Mouse (Mus musculus): ENCODE results near the gene Col6a2. TPM values are rescaled to one million over a fixed set of nuclear protein-coding genes. Genes with fewer than 3 reads are reported as not detected.

Gene Col6a2
- under 1 TPM; 0.29 to 0.72 TPM for total RNA-seq (2023)

GRCm38 (mm10) chr10:76622928-76623680, at the start of gene Col6a2:
Gene Col6a2 (minus strand): TSS chr10:76623630.

GRCm38 (mm10) chr10:76575374-76575773, 48.1 kb downstream of the Col6a2 start, which contains the start of gene Ftcd:
Gene Ftcd (plus strand): TSS chr10:76575648.

GRCm38 (mm10) chr10:76561972-76562371, 61.5 kb downstream of the Col6a2 start, which contains the start of gene Spatc1l:
Gene Spatc1l (plus strand): TSS chr10:76562272.

Other genes starting within 250 kb of the Col6a2 start
- gene AC141477.1, start 183.2 kb downstream of the Col6a2 start, total RNA-seq (2023): 10 to 100 TPM in 1 of 2 experiments, 1 to 10 TPM in 1; 4.2 to 24.1 TPM
- 10 to 100 TPM; 34.6 to 40.1 TPM for gene Pcnt, start 180.8 kb downstream of the Col6a2 start, total RNA-seq (2023)
- not detected for gene 2610028H24Rik, start 174.5 kb downstream of the Col6a2 start, total RNA-seq (2023)
- 10 to 100 TPM; 48.0 to 48.6 TPM for gene Mcm3ap, start 154.7 kb downstream of the Col6a2 start, total RNA-seq (2023)
- 1 to 10 TPM in 1 of 2 experiments, under 1 TPM in 1; 0.88 to 1.2 TPM for gene Ybey, start 154.5 kb downstream of the Col6a2 start, total RNA-seq (2023)
- gene Lss, start 92.0 kb downstream of the Col6a2 start, total RNA-seq (2023): 1 to 10 TPM; 4.4 to 5.6 TPM
- not detected for gene Spatc1l, start 61.4 kb downstream of the Col6a2 start, total RNA-seq (2023)
- not detected for gene Ftcd, start 48.0 kb downstream of the Col6a2 start, total RNA-seq (2023)
- gene Col6a1, start 102.5 kb upstream of the Col6a2 start, total RNA-seq (2023): under 1 TPM; 0.44 to 0.75 TPM

Data from neutrophil, adult 83 days (primary cell).